Mouse (Mus musculus) layer of hippocampus, adult 18-20 months (tissue): ENCODE measurements at regions not wholly inside any gene's neighbourhood (a gene's known extent, or its start where the extent isn't known, plus 50 kb on each side); places are given as distances from the start of the nearest gene placed in this dataset.

Experiments
- DNase-seq, 2 experiments: peaks; one replicate each; pipeline ENCODE4 v3.0.0; 2022; ENCODE audit warnings: low spot score in 2 of 2

GRCm38 (mm10) chr13:28466151-28466550 is 208.8 kb downstream of the Gm11361 start:
- no peak for DNase-seq

- DNase-seq = no peak
These were observed 208.0 kb downstream of the Gm11361 start for GRCm38 (mm10) chr13:28465187-28465880.

GRCm38 (mm10) chr13:28461281-28461680 is 204.0 kb downstream of the Gm11361 start:
- no peak for DNase-seq

GRCm38 (mm10) chr13:28457403-28457802 is 200.1 kb downstream of the Gm11361 start:
- DNase-seq = no peak

GRCm38 (mm10) chr13:28455878-28456277 is 198.6 kb downstream of the Gm11361 start:
- DNase-seq = no peak

- DNase-seq = no peak
These were observed 197.7 kb downstream of the Gm11361 start for GRCm38 (mm10) chr13:28455016-28455415.

- no peak for DNase-seq
These were observed 193.5 kb downstream of the Gm11361 start for GRCm38 (mm10) chr13:28450699-28451445.

- DNase-seq = no peak
These were observed 191.7 kb downstream of the Gm11361 start for GRCm38 (mm10) chr13:28449026-28449425.

- DNase-seq = no peak
These were observed 184.9 kb downstream of the Gm11361 start for GRCm38 (mm10) chr13:28442250-28442649.

- no peak for DNase-seq
These were observed 176.1 kb downstream of the Gm11361 start for GRCm38 (mm10) chr13:28433445-28433844.

GRCm38 (mm10) chr13:28432017-28432416 is 174.7 kb downstream of the Gm11361 start:
- no peak for DNase-seq

- peak in 1 of 2 experiments; percentile 30 for DNase-seq
These were observed 168.8 kb downstream of the Gm11361 start for GRCm38 (mm10) chr13:28426085-28426484.

- DNase-seq = peak in 1 of 2 experiments; percentile 10
These were observed 167.8 kb downstream of the Gm11361 start for GRCm38 (mm10) chr13:28425116-28425515.

GRCm38 (mm10) chr13:28424446-28425059 is 167.2 kb downstream of the Gm11361 start:
- no peak for DNase-seq

GRCm38 (mm10) chr13:28421309-28421708 is 164.0 kb downstream of the Gm11361 start:
- DNase-seq = no peak

- no peak for DNase-seq
These were observed 163.3 kb downstream of the Gm11361 start for GRCm38 (mm10) chr13:28420636-28421035.

GRCm38 (mm10) chr13:28419950-28420381 is 162.6 kb downstream of the Gm11361 start:
- DNase-seq = peak; percentile 78 to 86

- peak in 1 of 2 experiments; percentile 34 for DNase-seq
These were observed 161.8 kb downstream of the Gm11361 start for GRCm38 (mm10) chr13:28418936-28419681.

- DNase-seq = peak in 1 of 2 experiments; percentile 50
These were observed 160.9 kb downstream of the Gm11361 start for GRCm38 (mm10) chr13:28417929-28418881.

- peak; percentile 40 to 80 for DNase-seq
These were observed 160.2 kb downstream of the Gm11361 start for GRCm38 (mm10) chr13:28417431-28417928.
